Mouse (Mus musculus) adrenal gland, postnatal 25 days (tissue): ENCODE measurements around the gene 2310022B05Rik. TPM values are rescaled to one million over a fixed set of nuclear protein-coding genes. Genes with fewer than 3 reads are reported as not detected.

Experiments used
- DNase-seq: peaks from one replicate; pipeline ENCODE4 v3.0.0; 2021; ENCODE audit warnings: mixed read lengths
- total RNA-seq: library from RNA; stranded (reverse); gene quantifications from 2 replicates; pipeline ENCODE4 v1.2.3, GENCODE M21; 2021

The 2310022B05Rik gene
- total RNA-seq, 1 experiment from 2014 or later = 46.1 TPM

GRCm38 (mm10) chr8:124661781-124662180, 1.4 kb downstream of the 2310022B05Rik start:
- no peak for DNase-seq

GRCm38 (mm10) chr8:124658415-124658814, 4.8 kb downstream of the 2310022B05Rik start:
- peak; percentile 89 for DNase-seq

GRCm38 (mm10) chr8:124657961-124658360, 5.2 kb downstream of the 2310022B05Rik start:
- no peak for DNase-seq

- no peak for DNase-seq
Measured at GRCm38 (mm10) chr8:124653568-124654475, 9.3 kb downstream of the 2310022B05Rik start.

- no peak for DNase-seq
Measured at GRCm38 (mm10) chr8:124652546-124652945, 10.6 kb downstream of the 2310022B05Rik start.

- no peak for DNase-seq
Measured at GRCm38 (mm10) chr8:124651776-124652175, 11.4 kb downstream of the 2310022B05Rik start.

GRCm38 (mm10) chr8:124648311-124648710, 14.9 kb downstream of the 2310022B05Rik start:
- no peak for DNase-seq

- DNase-seq = peak; percentile 50
Measured at GRCm38 (mm10) chr8:124643540-124644339, 19.4 kb downstream of the 2310022B05Rik start.

GRCm38 (mm10) chr8:124641599-124641998, 21.6 kb downstream of the 2310022B05Rik start:
- no peak for DNase-seq

- no peak for DNase-seq
Measured at GRCm38 (mm10) chr8:124635247-124635502, 28.0 kb downstream of the 2310022B05Rik start.

- DNase-seq = no peak
Measured at GRCm38 (mm10) chr8:124634411-124635246, 28.5 kb downstream of the 2310022B05Rik start.

GRCm38 (mm10) chr8:124633001-124633703, 30.0 kb downstream of the 2310022B05Rik start:
- peak; percentile 33 for DNase-seq

- DNase-seq = no peak
Measured at GRCm38 (mm10) chr8:124631966-124632365, 31.2 kb downstream of the 2310022B05Rik start.

GRCm38 (mm10) chr8:124630891-124631290, 32.3 kb downstream of the 2310022B05Rik start:
- no peak for DNase-seq

GRCm38 (mm10) chr8:124630489-124630888, 32.7 kb downstream of the 2310022B05Rik start:
- DNase-seq = no peak

- no peak for DNase-seq
Measured at GRCm38 (mm10) chr8:124626251-124626650, 36.9 kb downstream of the 2310022B05Rik start.

GRCm38 (mm10) chr8:124621255-124621654, 41.9 kb downstream of the 2310022B05Rik start:
- DNase-seq = no peak

GRCm38 (mm10) chr8:124618252-124618651, 44.9 kb downstream of the 2310022B05Rik start:
- DNase-seq = no peak

- DNase-seq = peak; percentile 70
Measured at GRCm38 (mm10) chr8:124617266-124617869, 45.8 kb downstream of the 2310022B05Rik start.

GRCm38 (mm10) chr8:124614325-124614724, 48.8 kb downstream of the 2310022B05Rik start:
- DNase-seq = no peak

GRCm38 (mm10) chr8:124608972-124609353, 54.2 kb downstream of the 2310022B05Rik start:
- DNase-seq = no peak
